8 mouse cellular contexts compared by ENCODE assay signal in the genomic region with DNA sequence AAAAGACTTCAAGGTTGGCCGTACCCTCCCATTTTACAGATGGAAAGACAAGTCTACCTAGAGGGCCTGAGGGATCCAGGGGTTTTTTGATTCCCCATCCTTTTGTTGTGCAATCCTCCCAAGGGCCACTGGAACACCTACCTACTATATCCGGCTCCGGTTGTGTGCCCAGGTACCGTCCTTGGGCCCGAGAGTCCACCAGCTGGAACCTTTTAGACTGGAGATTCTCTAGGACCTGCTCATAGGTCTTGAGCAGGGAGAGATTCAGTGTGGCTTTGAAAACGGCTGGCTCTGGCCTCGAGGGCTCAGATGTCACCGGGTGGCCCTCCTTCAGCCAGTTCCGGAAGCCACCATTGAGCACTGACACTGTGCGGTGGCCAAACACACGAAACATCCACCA. TPM values are rescaled to one million over a fixed set of nuclear protein-coding genes. Genes with fewer than 3 reads are reported as not detected.
DNase-seq lines count a peak whose midpoint lies in the region; ATAC-seq lines count a peak whose summit lies in the region.

No protein-coding gene starts in this region.

- peaks cover 15% of the 10 kb centered on the region for H3K27me3 ChIP-seq in kidney, embryonic 16.5 days (ENCODE audit: insufficient read depth, low read length)
- peaks cover 36% of the 10 kb centered on the region for H3K27me3 ChIP-seq in embryonic facial prominence, embryonic 10.5 days (replicated peaks; ENCODE audit: low read depth, poor library complexity, severe bottlenecking)
- H3K27me3 ChIP-seq in hindbrain, embryonic 14.5 days (ENCODE audit: control insufficient read depth, insufficient read depth, low read length), result peaks cover 20% of the 10 kb centered on the region
- H3K27me3 ChIP-seq in midbrain, embryonic 15.5 days (replicated peaks), result peaks cover 24% of the 10 kb centered on the region

- ATAC-seq in kidney, embryonic 16.5 days (ENCODE audit: low FRiP score, low TSS enrichment), result no peak
- ATAC-seq in hindbrain, embryonic 14.5 days (ENCODE audit: low FRiP score), result no peak
- ATAC-seq in midbrain, embryonic 15.5 days (replicated peaks), result no peak

- H3K9ac ChIP-seq in kidney, embryonic 16.5 days (replicated peaks; ENCODE audit: low read length), result peak overlapping the region; percentile 82
- peak overlapping the region; percentile 65 for H3K9ac ChIP-seq in hindbrain, embryonic 14.5 days
- peak overlapping the region; percentile 62 for H3K9ac ChIP-seq in midbrain, embryonic 15.5 days

- H3K4me2 ChIP-seq in kidney, embryonic 16.5 days (replicated peaks; ENCODE audit: low read depth, low read length), result peak overlapping the region; percentile 76
- H3K4me2 ChIP-seq in hindbrain, embryonic 14.5 days (replicated peaks), result peak overlapping the region; percentile 91
- peak overlapping the region; percentile 89 for H3K4me2 ChIP-seq in midbrain, embryonic 15.5 days

- 50% methylated on average over 11 of the region's 11 CpGs for WGBS in kidney, embryonic 16.5 days
- 53% methylated on average over 11 of the region's 11 CpGs for WGBS in embryonic facial prominence, embryonic 10.5 days
- 54% methylated on average over 11 of the region's 11 CpGs for WGBS in hindbrain, embryonic 14.5 days
- 61% methylated on average over 11 of the region's 11 CpGs for WGBS in midbrain, embryonic 15.5 days

- peak overlapping the region; percentile 97 for H3K27ac ChIP-seq in kidney, embryonic 16.5 days (ENCODE audit: low read length)
- H3K27ac ChIP-seq in embryonic facial prominence, embryonic 10.5 days (replicated peaks), result peak overlapping the region; percentile 95; the same call in 1 of the 2 replicates
- no peak overlapping the region for H3K27ac ChIP-seq in hindbrain, embryonic 14.5 days
- H3K27ac ChIP-seq in midbrain, embryonic 15.5 days, result peak overlapping the region; percentile 85; the same call in 1 of the 2 replicates

- H3K4me3 ChIP-seq in kidney, embryonic 16.5 days (ENCODE audit: low read length), result peak overlapping the region; percentile 69
- peak overlapping the region; percentile 76 for H3K4me3 ChIP-seq in embryonic facial prominence, embryonic 10.5 days
- peak overlapping the region; percentile 55 for H3K4me3 ChIP-seq in hindbrain, embryonic 14.5 days (replicated peaks; ENCODE audit: low read length)
- peak overlapping the region; percentile 59 for H3K4me3 ChIP-seq in midbrain, embryonic 15.5 days

- H3K36me3 ChIP-seq in kidney, embryonic 16.5 days (ENCODE audit: insufficient read depth, low read length), result no peaks in the 10 kb centered on the region
- no peaks in the 10 kb centered on the region for H3K36me3 ChIP-seq in embryonic facial prominence, embryonic 10.5 days (replicated peaks)
- no peaks in the 10 kb centered on the region for H3K36me3 ChIP-seq in hindbrain, embryonic 14.5 days (replicated peaks; ENCODE audit: control insufficient read depth, insufficient read depth)
- H3K36me3 ChIP-seq in midbrain, embryonic 15.5 days (replicated peaks), result no peaks in the 10 kb centered on the region

- H3K4me1 ChIP-seq in kidney, embryonic 16.5 days (ENCODE audit: insufficient read depth, low read length), result peaks cover 50% of the 10 kb centered on the region
- H3K4me1 ChIP-seq in embryonic facial prominence, embryonic 10.5 days, result peaks cover 67% of the 10 kb centered on the region
- H3K4me1 ChIP-seq in hindbrain, embryonic 14.5 days (replicated peaks; ENCODE audit: control insufficient read depth, insufficient read depth, low read length), result peaks cover 38% of the 10 kb centered on the region
- H3K4me1 ChIP-seq in midbrain, embryonic 15.5 days, result peaks cover 36% of the 10 kb centered on the region

- no peaks in the 10 kb centered on the region for H3K9me3 ChIP-seq in kidney, embryonic 16.5 days (ENCODE audit: low read length)
- no peaks in the 10 kb centered on the region for H3K9me3 ChIP-seq in embryonic facial prominence, embryonic 10.5 days
- no peaks in the 10 kb centered on the region for H3K9me3 ChIP-seq in hindbrain, embryonic 14.5 days (ENCODE audit: control insufficient read depth, low read length)
- no peaks in the 10 kb centered on the region for H3K9me3 ChIP-seq in midbrain, embryonic 15.5 days

- DNase-seq in kidney, adult 18-20 months, result no peak
- DNase-seq in embryonic facial prominence, embryonic 10.5 days (ENCODE audit: low spot score), result no peak
- DNase-seq in hindbrain, embryonic 14.5 days (ENCODE audit: low spot score), result no peak
- no peak for DNase-seq in right cerebral cortex, postnatal 4 days
- DNase-seq in ovary, adult 18-20 months (ENCODE audit: low spot score), result no peak
- no peak for DNase-seq in frontal cortex, postnatal 14 days (ENCODE audit: low spot score in 2 of 2)

RNA-seq across cellular contexts. Expression of a gene that starts 0.6 kb away (rescaled TPM):
- 64.4 and 76.4 TPM in 2 replicates for polyA plus RNA-seq in kidney, embryonic 16.5 days (2015; fragmentation: Nextera tagmentation; extraction: Ambion mirVana)
- 10.4 and 12.7 TPM in 2 replicates for polyA plus RNA-seq in embryonic facial prominence, embryonic 10.5 days (2016; fragmentation: Nextera tagmentation; extraction: Ambion mirVana)
- polyA plus RNA-seq in hindbrain, embryonic 14.5 days (2014; fragmentation: Nextera tagmentation; extraction: Ambion mirVana), result 21.4 and 23.7 TPM in 2 replicates
- polyA plus RNA-seq in midbrain, embryonic 15.5 days (2015; fragmentation: Nextera tagmentation; extraction: Ambion mirVana), result 11.5 and 15.6 TPM in 2 replicates

RNA-seq across cellular contexts. Expression of a gene that starts 1.1 kb away (rescaled TPM):
- polyA plus RNA-seq in kidney, embryonic 16.5 days (2015; fragmentation: Nextera tagmentation; extraction: Ambion mirVana), result 3.2 and 5.3 TPM in 2 replicates
- polyA plus RNA-seq in embryonic facial prominence, embryonic 10.5 days (2016; fragmentation: Nextera tagmentation; extraction: Ambion mirVana), result 0.98 and 1.1 TPM in 2 replicates
- polyA plus RNA-seq in hindbrain, embryonic 14.5 days (2014; fragmentation: Nextera tagmentation; extraction: Ambion mirVana), result 3.2 and 4.2 TPM in 2 replicates
- polyA plus RNA-seq in midbrain, embryonic 15.5 days (2015; fragmentation: Nextera tagmentation; extraction: Ambion mirVana), result 4.3 and 5.3 TPM in 2 replicates

RNA-seq across cellular contexts. Expression of a gene that starts 9.4 kb away (rescaled TPM):
- not detected in 2 replicates for polyA plus RNA-seq in kidney, embryonic 16.5 days (2015; fragmentation: Nextera tagmentation; extraction: Ambion mirVana)
- polyA plus RNA-seq in embryonic facial prominence, embryonic 10.5 days (2016; fragmentation: Nextera tagmentation; extraction: Ambion mirVana), result not detected in 2 replicates
- not detected in 2 replicates for polyA plus RNA-seq in hindbrain, embryonic 14.5 days (2014; fragmentation: Nextera tagmentation; extraction: Ambion mirVana)
- not detected in 2 replicates for polyA plus RNA-seq in midbrain, embryonic 15.5 days (2015; fragmentation: Nextera tagmentation; extraction: Ambion mirVana)

RNA-seq across cellular contexts. Expression of a gene that starts 23.3 kb away (rescaled TPM):
- polyA plus RNA-seq in kidney, embryonic 16.5 days (2015; fragmentation: Nextera tagmentation; extraction: Ambion mirVana), result 41.5 and 43.1 TPM in 2 replicates
- polyA plus RNA-seq in embryonic facial prominence, embryonic 10.5 days (2016; fragmentation: Nextera tagmentation; extraction: Ambion mirVana), result 49.6 and 51.6 TPM in 2 replicates
- 134 and 141 TPM in 2 replicates for polyA plus RNA-seq in hindbrain, embryonic 14.5 days (2014; fragmentation: Nextera tagmentation; extraction: Ambion mirVana)
- polyA plus RNA-seq in midbrain, embryonic 15.5 days (2015; fragmentation: Nextera tagmentation; extraction: Ambion mirVana), result 162 and 163 TPM in 2 replicates
